Mouse (Mus musculus) liver, postnatal 0 days (tissue): ENCODE measurements at regions not wholly inside any gene's neighbourhood (a gene's known extent, or its start where the extent isn't known, plus 50 kb on each side); places are given as distances from the start of the nearest gene placed in this dataset.

ENCODE experiments used
- CTCF ChIP-seq: sonication (generic); IDR thresholded peaks from 2 replicates; pipeline ENCODE4 v1.5.1; 2016; ENCODE audit warnings: antibody characterized with exemption, low read depth
- EP300 ChIP-seq: IDR thresholded peaks from 2 replicates; pipeline ENCODE4 v1.6.1; 2016; ENCODE audit warnings: antibody characterized with exemption, low read depth, mild to moderate bottlenecking

- no peak for TF ChIP-seq CTCF
- no peak for TF ChIP-seq EP300
Observed at GRCm38 (mm10) chr1:4623268-4623667, 184.4 kb upstream of the Gm37988 start.
